Mouse (Mus musculus) embryonic facial prominence, embryonic 12.5 days (tissue): ENCODE measurements around the gene Slc22a2. TPM values are rescaled to one million over a fixed set of nuclear protein-coding genes. Genes with fewer than 3 reads are reported as not detected.
"Not testable (repeated sequence)": the region's sequence is repeated elsewhere in the genome, so short reads cannot be mapped to it uniquely, and the experiment has no call there.

ENCODE experiments used
- ATAC-seq: fragments of 200-750 bp; cut with Nextera tagmentation; 2 replicates; pipeline ENCODE4 v1.8.0; 2017; ENCODE audit not compliant: insufficient number of reproducible peaks, insufficient read depth, low FRiP score, low TSS enrichment
- H3K27ac ChIP-seq: fragments of 300-500 bp; sonication (generic); 2 replicates; pipeline ENCODE4 v1.5.1; 2016; ENCODE audit warnings: mild to moderate bottlenecking
- H3K27me3 ChIP-seq: fragments of 300-500 bp; sonication (generic); 2 replicates; pipeline ENCODE4 v1.6.1; 2016; ENCODE audit warnings: mild to moderate bottlenecking, moderate library complexity
- H3K36me3 ChIP-seq: fragments of 300-500 bp; sonication (generic); 2 replicates; pipeline ENCODE4 v1.6.1; 2016; ENCODE audit warnings: mild to moderate bottlenecking
- H3K4me1 ChIP-seq: fragments of 300-500 bp; sonication (generic); 2 replicates; pipeline ENCODE4 v1.6.1; 2016
- H3K4me2 ChIP-seq: fragments of 300-500 bp; sonication (generic); replicated peaks from 2 replicates; pipeline ENCODE4 v1.6.1; 2016; ENCODE audit warnings: mild to moderate bottlenecking, moderate library complexity
- H3K4me3 ChIP-seq: fragments of 300-500 bp; sonication (generic); 2 replicates; pipeline ENCODE4 v1.5.1; 2016; ENCODE audit warnings: mild to moderate bottlenecking
- H3K9ac ChIP-seq: fragments of 300-500 bp; sonication (generic); 2 replicates; pipeline ENCODE4 v1.6.1; 2016; ENCODE audit warnings: mild to moderate bottlenecking, moderate library complexity
- H3K9me3 ChIP-seq: fragments of 300-500 bp; sonication (generic); 2 replicates; pipeline ENCODE4 v1.6.1; 2016; ENCODE audit warnings: mild to moderate bottlenecking, moderate library complexity
- WGBS: fragments of 180-500 bp; shearing (Covaris S2); methylation state at CpG from one replicate; pipeline ENCODE4 v1.1.7; 2016; 5-methylcytosine and 5-hydroxymethylcytosine counted together
- polyA plus RNA-seq: library from polyadenylated mRNA; unstranded; fragments of >200 nt; fragmentation: Nextera tagmentation; extraction: Ambion mirVana; gene quantifications from 2 replicates; pipeline ENCODE4 v1.2.1, GENCODE M21; 2016

Slc22a2 gene
- polyA plus RNA-seq, 1 experiment from 2014 or later, result not detected

GRCm38 (mm10) chr17:12669363-12669679 is 85.4 kb downstream of the Slc22a2 start:
- H3K27ac ChIP-seq, result 0 out of 2 replicates have a peak overlapping the region, but pooled peaks have one; percentile 30

GRCm38 (mm10) chr17:12671029-12671605 is 87.2 kb downstream of the Slc22a2 start:
- H3K36me3 ChIP-seq, result no peaks in the 10 kb centered on the region
- H3K27ac ChIP-seq, result no peak overlapping the region
- no peaks in the 10 kb centered on the region for H3K27me3 ChIP-seq
- no peak overlapping the region for H3K4me3 ChIP-seq
- 83% methylated on average over 5 of the region's 5 CpGs for WGBS
- no peak for ATAC-seq
- H3K9ac ChIP-seq, result no peak overlapping the region
- peaks cover 9% of the 10 kb centered on the region for H3K4me1 ChIP-seq
- no peak overlapping the region for H3K4me2 ChIP-seq
- no peaks in the 10 kb centered on the region for H3K9me3 ChIP-seq

More at GRCm38 (mm10) chr17:12669363-12669679, 85.4 kb downstream of the Slc22a2 start:
- Histone ChIP-seq H3K4me2 (no peak overlapping the region), H3K4me1 (peaks cover 9% of the 10 kb centered on the region), H3K27me3 (no peaks in the 10 kb centered on the region), H3K9ac (0 out of 2 replicates have a peak overlapping the region, but pooled peaks have one; percentile 19), H3K36me3 (no peaks in the 10 kb centered on the region), H3K9me3 (no peaks in the 10 kb centered on the region), H3K4me3 (no peak overlapping the region)
- ATAC-seq, result no peak

- Histone ChIP-seq H3K9me3 (no peaks in the 10 kb centered on the region), H3K27ac (peak overlapping the region; percentile 46; the same call in 1 of the 2 replicates), H3K4me2 (no peak overlapping the region), H3K9ac (no peak overlapping the region), H3K4me1 (peaks cover 9% of the 10 kb centered on the region), H3K36me3 (no peaks in the 10 kb centered on the region), H3K4me3 (no peak overlapping the region), H3K27me3 (no peaks in the 10 kb centered on the region)
- WGBS, result 35% methylated on average over 7 of the region's 7 CpGs
- no peak for ATAC-seq
Observed at GRCm38 (mm10) chr17:12672285-12672790, 88.4 kb downstream of the Slc22a2 start.

GRCm38 (mm10) chr17:12673871-12674270 is 89.9 kb downstream of the Slc22a2 start:
- H3K36me3 ChIP-seq, result no peaks in the 10 kb centered on the region
- peaks cover 9% of the 10 kb centered on the region for H3K4me1 ChIP-seq
- H3K27ac ChIP-seq, result no peak overlapping the region
- ATAC-seq, result no peak
- no peaks in the 10 kb centered on the region for H3K9me3 ChIP-seq
- H3K9ac ChIP-seq, result no peak overlapping the region
- H3K4me2 ChIP-seq, result no peak overlapping the region
- H3K27me3 ChIP-seq, result no peaks in the 10 kb centered on the region
- no peak overlapping the region for H3K4me3 ChIP-seq
- 67% methylated on average over 3 of the region's 3 CpGs for whole genome bisulfite sequencing

- not testable (repeated sequence) for H3K4me3 ChIP-seq, H3K27me3 ChIP-seq, H3K9ac ChIP-seq, H3K4me1 ChIP-seq, H3K27ac ChIP-seq, H3K9me3 ChIP-seq, H3K36me3 ChIP-seq, H3K4me2 ChIP-seq, ATAC-seq
- 86% methylated on average over 7 of the region's 7 CpGs for WGBS
Observed at GRCm38 (mm10) chr17:12674980-12675379, 91.0 kb downstream of the Slc22a2 start.

GRCm38 (mm10) chr17:12675646-12676045 is 91.7 kb downstream of the Slc22a2 start, which contains the start of gene Slc22a1:
TSS of gene Slc22a1 (minus strand) at chr17:12675829.
- Histone ChIP-seq H3K36me3 (0 out of 2 replicates have a peak, but pooled peaks cover 3% of the 10 kb centered on the region), H3K4me1 (peaks cover 3% of the 10 kb centered on the region; the same call in 1 of the 2 replicates), H3K4me3 (no peak within 1 kb of the TSS), H3K27me3 (no peaks in the 10 kb centered on the region), H3K27ac (no peak within 1 kb of the TSS), H3K4me2 (no peak within 1 kb of the TSS), H3K9ac (no peak within 1 kb of the TSS), H3K9me3 (no peaks in the 10 kb centered on the region)
- no peak for ATAC-seq
- WGBS, result 84% methylated on average over 7 of the region's 7 CpGs

- H3K9ac ChIP-seq, result no peak overlapping the region
Observed at GRCm38 (mm10) chr17:12677139-12677538, 93.2 kb downstream of the Slc22a2 start.

More at GRCm38 (mm10) chr17:12677139-12677538, 93.2 kb downstream of the Slc22a2 start:
- Histone ChIP-seq H3K4me3 (no peak overlapping the region), H3K27ac (no peak overlapping the region), H3K4me2 (no peak overlapping the region), H3K27me3 (no peaks in the 10 kb centered on the region), H3K9me3 (no peaks in the 10 kb centered on the region), H3K36me3 (0 out of 2 replicates have a peak, but pooled peaks cover 3% of the 10 kb centered on the region), H3K4me1 (peaks cover 3% of the 10 kb centered on the region; the same call in 1 of the 2 replicates)
- ATAC-seq, result no peak

Other genes with a start within 250 kb of the Slc22a2 start
- gene Plg, start 205.5 kb upstream of the Slc22a2 start, polyA plus RNA-seq, result 0.08 and 0.10 TPM in 2 replicates
- gene Slc22a3, start 76.4 kb upstream of the Slc22a2 start, polyA plus RNA-seq, result 0.26 and 0.38 TPM in 2 replicates
- 0.08 and 0.42 TPM in 2 replicates for gene Slc22a1, start 91.7 kb downstream of the Slc22a2 start, polyA plus RNA-seq
- 37.1 and 38.1 TPM in 2 replicates for gene Igf2r, start 185.5 kb downstream of the Slc22a2 start, polyA plus RNA-seq